Mouse (Mus musculus) intestine, embryonic 14.5 days (tissue): ENCODE data around the gene Zdhhc5. TPM values are rescaled to one million over a fixed set of nuclear protein-coding genes. Genes with fewer than 3 reads are reported as not detected.

ENCODE experiments used
- ATAC-seq: fragments of 200-750 bp; cut with Nextera tagmentation; replicated peaks from 2 replicates; pipeline ENCODE4 v1.8.0; 2017; ENCODE audit warnings: low read depth, moderate number of reproducible peaks, moderate TSS enrichment, moderate library complexity; ENCODE audit not compliant: low FRiP score, low TSS enrichment
- DNase-seq: peaks from one replicate; pipeline ENCODE4 v3.0.0-alpha.2; 2018; ENCODE audit warnings: low spot score
- H3K27ac ChIP-seq: fragments of 300-500 bp; sonication (generic); 2 replicates; pipeline ENCODE4 v1.5.1; 2014; ENCODE audit warnings: low read depth, mild to moderate bottlenecking, control low read depth
- H3K27me3 ChIP-seq: fragments of 300-500 bp; sonication (generic); replicated peaks from 2 replicates; pipeline ENCODE4 v1.6.1; 2014; ENCODE audit warnings: low read length, control low read depth; ENCODE audit not compliant: control insufficient read depth, insufficient read depth
- H3K36me3 ChIP-seq: fragments of 300-500 bp; sonication (generic); 2 replicates; pipeline ENCODE4 v1.6.1; 2014; ENCODE audit warnings: low read length, control low read depth; ENCODE audit not compliant: control insufficient read depth, insufficient read depth
- H3K4me1 ChIP-seq: fragments of 300-500 bp; sonication (generic); replicated peaks from 2 replicates; pipeline ENCODE4 v1.6.1; 2014; ENCODE audit warnings: low read length, control low read depth, mixed read lengths; ENCODE audit not compliant: control insufficient read depth, insufficient read depth
- H3K4me2 ChIP-seq: fragments of 300-500 bp; sonication (generic); 2 replicates; pipeline ENCODE4 v1.6.1; 2014; ENCODE audit warnings: low read length
- H3K4me3 ChIP-seq: fragments of 300-500 bp; sonication (generic); 2 replicates; pipeline ENCODE4 v1.5.1; 2014; ENCODE audit warnings: low read depth, low read length, control low read depth, mixed read lengths
- H3K9ac ChIP-seq: fragments of 300-500 bp; sonication (generic); 2 replicates; pipeline ENCODE4 v1.6.1; 2014; ENCODE audit warnings: mild to moderate bottlenecking, low read length
- H3K9me3 ChIP-seq: fragments of 300-500 bp; sonication (generic); 2 replicates; pipeline ENCODE4 v1.6.1; 2016; ENCODE audit warnings: low read length, control low read depth; ENCODE audit not compliant: control insufficient read depth
- WGBS: fragments of 180-500 bp; shearing (Covaris S2); extraction: QIAGEN DNeasy Blood & Tissue Kit; methylation state at CpG from one replicate; pipeline ENCODE4 v1.1.7; 2014; 5-methylcytosine and 5-hydroxymethylcytosine counted together
- polyA plus RNA-seq: library from polyadenylated mRNA; unstranded; fragments of >200 nt; fragmentation: Nextera tagmentation; extraction: Ambion mirVana; gene quantifications from 2 replicates; pipeline ENCODE4 v1.2.1, GENCODE M21; 2014

Zdhhc5 gene
- polyA plus RNA-seq, 1 experiment from 2014 or later: 30.7 TPM

- no peak overlapping the region for H3K4me2 ChIP-seq
- H3K27me3 ChIP-seq: no peaks in the 10 kb centered on the region
- DNase-seq: no peak
- no peak overlapping the region for H3K9ac ChIP-seq
- no peak for ATAC-seq
- 79% methylated on average over 5 of the region's 5 CpGs for WGBS
- H3K36me3 ChIP-seq: no peaks in the 10 kb centered on the region
- no peaks in the 10 kb centered on the region for H3K9me3 ChIP-seq
- no peaks in the 10 kb centered on the region for H3K4me1 ChIP-seq
- H3K4me3 ChIP-seq: no peak overlapping the region
- no peak overlapping the region for H3K27ac ChIP-seq
These were observed 41.3 kb upstream of the Zdhhc5 start for GRCm38 (mm10) chr2:84756245-84756644.

- WGBS: 59% methylated on average over 6 of the region's 6 CpGs
- Histone ChIP-seq H3K27me3 (no peaks in the 10 kb centered on the region), H3K4me3 (no peak overlapping the region), H3K9me3 (no peaks in the 10 kb centered on the region), H3K36me3 (no peaks in the 10 kb centered on the region), H3K9ac (no peak overlapping the region), H3K27ac (no peak overlapping the region), H3K4me1 (no peaks in the 10 kb centered on the region), H3K4me2 (no peak overlapping the region)
- DNase-seq: no peak
- ATAC-seq: no peak
These were observed 35.1 kb upstream of the Zdhhc5 start for GRCm38 (mm10) chr2:84750115-84750514.

GRCm38 (mm10) chr2:84744126-84744525 lies 29.1 kb upstream of the Zdhhc5 start:
- no peaks in the 10 kb centered on the region for H3K9me3 ChIP-seq
- ATAC-seq: peak; percentile 46
- H3K4me2 ChIP-seq: peak overlapping the region; percentile 93
- peaks cover 14% of the 10 kb centered on the region for H3K36me3 ChIP-seq
- peaks cover 23% of the 10 kb centered on the region for H3K4me1 ChIP-seq
- no peaks in the 10 kb centered on the region for H3K27me3 ChIP-seq
- H3K27ac ChIP-seq: peak overlapping the region; percentile 100
- WGBS: under 1% methylated on average over 10 of the region's 10 CpGs
- peak overlapping the region; percentile 97 for H3K4me3 ChIP-seq
- H3K9ac ChIP-seq: peak overlapping the region; percentile 100
- no peak for DNase-seq

DNA sequence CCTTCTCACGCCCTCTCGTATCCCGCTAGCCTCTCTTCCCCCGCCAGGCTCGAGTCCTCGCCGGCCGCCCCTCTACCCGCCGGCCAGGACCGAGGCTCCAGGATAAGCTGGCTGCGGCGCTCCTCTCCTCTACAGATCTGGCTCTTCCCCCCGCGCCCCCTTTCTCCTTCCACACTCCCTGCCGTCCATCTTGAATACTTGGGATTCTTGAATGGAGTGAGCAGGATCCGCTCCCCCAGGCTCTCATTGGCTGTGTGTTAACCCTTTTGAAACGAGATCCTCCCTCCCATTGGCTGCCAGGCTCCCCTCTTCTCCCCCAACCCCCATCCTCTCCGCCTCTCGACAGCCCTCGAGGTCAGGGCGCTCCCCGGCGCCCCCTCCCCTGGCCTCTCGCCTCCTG lies 28.6 kb upstream of the Zdhhc5 start, which contains the start of gene Gm19426:
Gene Gm19426 (minus strand): TSS at position 95 of the 400 bp plus-strand sequence.
- WGBS: under 1% methylated on average over 25 of the region's 25 CpGs
- peak within 1 kb of the TSS; percentile 93 for H3K4me2 ChIP-seq
- H3K27ac ChIP-seq: peak within 1 kb of the TSS; percentile 100
- H3K27me3 ChIP-seq: no peaks in the 10 kb centered on the region
- DNase-seq (peak; percentile 89), ATAC-seq (peak; percentile 89)
- peak within 1 kb of the TSS; percentile 97 for H3K4me3 ChIP-seq
- peaks cover 14% of the 10 kb centered on the region for H3K36me3 ChIP-seq
- no peaks in the 10 kb centered on the region for H3K9me3 ChIP-seq
- peak within 1 kb of the TSS; percentile 100 for H3K9ac ChIP-seq
- H3K4me1 ChIP-seq: peaks cover 28% of the 10 kb centered on the region

DNA sequence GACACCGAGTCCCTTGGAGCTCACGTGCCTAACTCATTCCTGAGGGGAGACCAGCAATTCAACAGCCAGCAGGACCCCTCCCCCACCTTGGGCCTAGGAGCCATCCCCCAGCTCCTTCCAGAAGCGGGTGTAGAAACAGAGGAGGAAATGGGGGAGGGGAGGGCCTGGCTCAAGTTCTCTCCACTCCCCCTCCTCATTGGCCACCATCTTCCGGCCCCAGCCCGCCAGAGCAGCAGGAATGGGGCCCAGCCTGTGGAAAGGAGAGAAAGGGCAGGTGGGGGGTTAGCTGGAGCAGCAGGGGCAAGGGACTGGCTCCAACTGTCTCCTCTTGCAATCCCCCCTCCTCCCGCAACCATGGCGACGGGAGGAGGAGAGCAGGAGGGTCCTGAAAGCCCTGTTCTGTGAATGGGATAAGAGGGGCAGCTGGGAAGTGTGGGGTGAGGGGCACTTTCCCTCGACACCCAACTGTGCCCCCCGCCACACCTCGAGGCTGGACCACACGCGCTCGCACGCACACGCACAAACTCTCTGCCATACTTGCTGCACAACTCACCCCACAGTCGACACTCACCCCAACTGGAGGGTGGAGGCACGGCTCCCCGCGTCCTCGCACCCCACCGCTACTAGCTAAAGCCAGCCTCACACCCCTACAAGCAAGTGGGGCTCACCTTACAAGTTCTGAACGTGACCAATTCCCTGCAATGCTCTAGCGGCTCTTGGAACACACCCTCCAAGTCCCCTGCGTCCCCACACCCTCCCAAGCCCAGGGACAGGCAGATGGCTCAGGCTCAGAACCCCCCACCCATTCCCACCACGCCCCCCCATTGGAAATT lies 27.7 kb upstream of the Zdhhc5 start:
- Histone ChIP-seq H3K27me3 (no peaks in the 10 kb centered on the region), H3K4me3 (peak overlapping the region; percentile 97), H3K36me3 (peaks cover 14% of the 10 kb centered on the region), H3K4me2 (peak overlapping the region; percentile 93), H3K9me3 (no peaks in the 10 kb centered on the region), H3K27ac (peak overlapping the region; percentile 100), H3K9ac (peak overlapping the region; percentile 100), H3K4me1 (peaks cover 37% of the 10 kb centered on the region)
- ATAC-seq (peak; percentile 48), DNase-seq (peak; percentile 85)
- under 1% methylated on average over 23 of the region's 26 CpGs for WGBS

- no peaks in the 10 kb centered on the region for H3K27me3 ChIP-seq
- ATAC-seq (no peak), DNase-seq (peak; percentile 52)
- WGBS: 0% methylated on average over 5 of the region's 5 CpGs
- H3K4me1 ChIP-seq: peaks cover 44% of the 10 kb centered on the region
- peaks cover 14% of the 10 kb centered on the region for H3K36me3 ChIP-seq
- peak overlapping the region; percentile 100 for H3K9ac ChIP-seq
- peak overlapping the region; percentile 97 for H3K4me3 ChIP-seq
- H3K4me2 ChIP-seq: peak overlapping the region; percentile 93
- no peaks in the 10 kb centered on the region for H3K9me3 ChIP-seq
- peak overlapping the region; percentile 100 for H3K27ac ChIP-seq
These were observed 27.0 kb upstream of the Zdhhc5 start for GRCm38 (mm10) chr2:84741841-84742450.

DNA sequence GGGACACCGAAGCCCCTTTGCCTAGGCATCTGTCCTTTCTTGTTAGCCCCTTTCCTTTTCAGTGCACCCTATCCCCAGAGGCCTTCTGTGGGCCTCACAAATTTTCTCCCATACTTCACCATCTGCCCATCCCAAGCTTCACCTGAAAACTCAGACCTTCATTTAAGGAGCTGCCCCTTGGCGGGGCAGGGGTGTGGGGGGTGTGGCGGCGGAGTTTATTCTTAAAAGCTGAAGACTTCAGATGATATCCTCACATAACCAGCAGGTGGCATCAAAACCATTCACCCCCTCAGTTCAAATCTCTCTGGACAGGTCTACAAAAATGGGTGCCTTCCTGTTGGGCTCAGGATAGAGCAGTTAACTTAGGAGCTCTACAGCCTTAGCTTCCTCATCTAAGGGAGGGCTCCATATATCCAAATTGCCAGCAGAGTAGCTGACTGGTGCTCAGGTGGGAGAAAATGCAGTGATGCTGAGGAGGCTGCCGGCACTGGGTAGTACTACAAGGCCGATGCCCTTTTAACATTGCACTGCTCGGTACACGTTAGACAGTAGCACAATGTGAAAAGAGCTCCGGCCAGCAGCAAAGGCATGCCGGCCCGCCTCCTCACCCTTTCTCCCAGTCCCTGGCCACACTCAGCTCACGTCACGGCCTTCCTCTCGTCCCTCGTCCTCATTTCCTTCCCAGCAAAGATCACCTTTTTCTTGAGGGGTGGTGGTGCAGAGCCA lies 25.8 kb upstream of the Zdhhc5 start:
- Histone ChIP-seq H3K4me1 (peaks cover 56% of the 10 kb centered on the region), H3K36me3 (peaks cover 14% of the 10 kb centered on the region), H3K27me3 (0 out of 2 replicates have a peak, but pooled peaks cover 2% of the 10 kb centered on the region), H3K9me3 (no peaks in the 10 kb centered on the region), H3K4me3 (peak overlapping the region; percentile 97), H3K27ac (peak overlapping the region; percentile 100; the same call in 1 of the 2 replicates), H3K9ac (no peak overlapping the region), H3K4me2 (peak overlapping the region; percentile 93)
- peak; percentile 52 for DNase-seq
- no peak for ATAC-seq
- WGBS: 73% methylated on average over 15 of the region's 15 CpGs

DNA sequence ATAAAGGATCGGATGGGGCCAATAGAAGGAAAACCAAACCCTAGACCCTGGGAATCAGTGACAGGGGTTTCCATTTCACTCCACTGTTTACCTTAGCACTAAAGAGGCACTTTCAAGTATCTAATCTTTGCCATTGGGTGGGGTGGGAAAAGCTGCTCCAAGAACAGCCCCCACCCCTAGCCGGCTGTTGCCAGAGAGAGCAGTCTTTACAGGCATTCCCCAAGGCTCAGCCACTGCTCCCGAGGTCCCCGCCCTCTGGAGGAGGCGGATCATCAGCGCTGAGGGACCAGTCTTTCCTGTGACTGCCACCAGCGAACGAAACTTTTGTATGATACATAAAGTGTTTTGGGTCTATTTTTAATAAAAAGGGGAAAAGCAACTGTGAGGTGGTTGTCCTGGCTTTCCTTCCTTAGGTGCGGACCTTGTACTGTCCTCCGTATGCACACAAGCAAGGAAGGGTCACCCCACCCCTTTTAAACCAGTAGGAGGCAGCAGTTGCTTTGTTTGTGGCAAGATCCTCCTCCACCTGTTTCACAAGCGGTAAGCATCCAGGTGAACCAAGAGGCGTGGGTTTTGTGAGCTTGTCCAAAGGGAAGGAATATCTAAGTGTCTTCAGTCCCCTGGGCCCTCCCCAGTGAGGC lies 23.4 kb upstream of the Zdhhc5 start:
- no peaks in the 10 kb centered on the region for H3K9me3 ChIP-seq
- peaks cover 63% of the 10 kb centered on the region for H3K4me1 ChIP-seq
- peak overlapping the region; percentile 43 for H3K27ac ChIP-seq
- 2% methylated on average over 12 of the region's 12 CpGs for WGBS
- H3K4me2 ChIP-seq: peak overlapping the region; percentile 62
- peak; percentile 78 for DNase-seq
- peak overlapping the region; percentile 16 for H3K4me3 ChIP-seq
- H3K36me3 ChIP-seq: peaks cover 14% of the 10 kb centered on the region
- peak; percentile 32 for ATAC-seq
- H3K27me3 ChIP-seq: 0 out of 2 replicates have a peak, but pooled peaks cover 4% of the 10 kb centered on the region
- no peak overlapping the region for H3K9ac ChIP-seq
